Mouse (Mus musculus) naive thymus-derived CD4-positive, alpha-beta T cell, adult 2 months (primary cell): ENCODE data around the gene Ifi27l2a.
"Not testable (repeated sequence)": the region's sequence is repeated elsewhere in the genome, so short reads cannot be mapped to it uniquely, and the experiment has no call there.

ENCODE experiments used
- DNase-seq: peaks from one replicate; pipeline ENCODE4 v3.0.0-alpha.2; 2011; ENCODE audit warnings: low read depth

Ifi27l2a gene

DNA sequence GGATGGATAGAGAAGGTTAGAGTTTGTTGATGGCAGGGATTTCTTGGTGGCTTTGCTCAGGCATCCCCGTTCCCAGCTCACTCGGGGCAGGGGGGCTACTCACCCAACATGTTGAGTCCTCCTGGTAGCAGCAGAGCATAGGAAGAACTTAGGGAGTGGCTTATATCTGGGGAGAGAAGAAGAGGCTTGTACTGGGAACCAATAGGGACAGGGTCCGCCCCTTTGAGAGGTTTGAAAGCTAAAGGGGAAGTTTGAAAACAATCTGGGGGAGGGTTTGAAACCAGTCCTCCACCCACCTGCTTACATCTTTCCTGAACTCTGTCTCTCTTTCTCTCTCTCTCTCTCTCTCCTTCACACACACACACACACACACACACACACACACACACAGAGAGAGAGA lies at the start of gene Ifi27l2a:
TSS of gene Ifi27l2a (minus strand) at position 157 of the 400 bp plus-strand sequence.
- peak; percentile 80 for DNase-seq

DNA sequence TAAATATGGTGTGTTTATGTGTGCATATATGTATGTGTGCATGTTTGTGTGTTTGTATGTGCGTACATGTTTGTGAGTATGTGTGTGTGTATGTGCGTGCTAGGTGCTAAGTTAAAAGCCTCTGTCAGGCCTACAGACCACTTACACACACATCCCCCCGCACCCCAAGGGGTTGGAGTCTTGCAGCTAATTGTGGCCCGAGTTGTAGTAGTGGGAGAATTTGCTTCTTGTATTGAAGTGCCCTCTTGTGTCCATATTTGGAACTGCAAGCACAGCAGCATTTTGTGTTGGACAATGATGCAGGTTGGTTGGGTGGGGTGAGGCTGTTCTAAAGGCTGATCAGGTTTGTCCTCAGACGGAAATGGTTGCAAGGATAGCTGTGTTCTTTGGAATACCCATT lies 49.3 kb upstream of the Ifi27l2a start:
- DNase-seq, result peak; percentile 93

DNA sequence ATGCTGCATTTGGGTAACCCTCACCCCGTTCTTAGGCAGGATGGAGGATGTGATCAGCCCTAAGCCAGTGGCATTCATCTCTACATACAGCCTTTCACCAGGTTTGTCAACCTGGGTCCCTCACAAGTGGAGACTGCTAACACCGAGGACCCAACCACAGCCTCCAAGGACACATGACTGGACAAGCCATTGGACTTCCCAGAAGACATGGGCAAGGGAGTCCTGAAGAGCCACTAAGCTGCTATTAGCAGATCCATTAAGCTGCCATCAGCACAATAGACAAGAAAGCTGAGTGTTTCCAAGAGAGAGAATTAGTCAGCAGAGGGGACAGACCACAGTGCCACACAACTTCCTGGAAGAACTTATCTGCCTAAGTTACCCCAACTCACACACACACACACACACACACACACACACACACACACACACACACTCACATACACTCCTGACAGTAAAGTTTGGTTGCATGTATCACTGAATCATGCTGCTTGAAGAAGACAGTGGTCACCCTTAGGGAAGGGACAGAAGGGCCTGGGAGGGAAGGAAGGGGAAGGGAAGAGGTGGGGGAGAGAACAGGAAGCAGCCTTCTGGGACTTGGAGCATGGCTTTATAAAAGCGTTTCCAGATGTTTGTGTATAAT lies 47.7 kb upstream of the Ifi27l2a start:
- DNase-seq, result peak; percentile 12

DNA sequence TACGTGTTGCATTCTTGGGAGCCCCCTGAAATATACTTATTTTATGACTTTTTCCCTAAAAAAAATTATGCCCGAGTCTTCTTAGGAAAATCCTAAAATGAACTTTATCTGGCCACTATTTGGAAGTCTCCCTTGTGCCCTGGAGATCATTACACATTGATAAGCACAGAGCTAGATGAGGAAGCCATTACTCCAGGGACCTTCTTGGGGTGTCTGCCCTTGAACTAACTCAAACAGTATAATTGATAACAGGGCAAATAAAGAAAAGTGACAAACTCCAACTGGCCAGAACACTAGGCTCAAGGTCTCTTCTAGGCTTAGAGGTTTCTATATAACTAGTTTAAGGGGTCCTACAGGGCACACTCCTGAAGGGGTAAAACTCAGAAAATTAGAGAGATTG lies 44.3 kb upstream of the Ifi27l2a start:
- DNase-seq, result no peak

DNA sequence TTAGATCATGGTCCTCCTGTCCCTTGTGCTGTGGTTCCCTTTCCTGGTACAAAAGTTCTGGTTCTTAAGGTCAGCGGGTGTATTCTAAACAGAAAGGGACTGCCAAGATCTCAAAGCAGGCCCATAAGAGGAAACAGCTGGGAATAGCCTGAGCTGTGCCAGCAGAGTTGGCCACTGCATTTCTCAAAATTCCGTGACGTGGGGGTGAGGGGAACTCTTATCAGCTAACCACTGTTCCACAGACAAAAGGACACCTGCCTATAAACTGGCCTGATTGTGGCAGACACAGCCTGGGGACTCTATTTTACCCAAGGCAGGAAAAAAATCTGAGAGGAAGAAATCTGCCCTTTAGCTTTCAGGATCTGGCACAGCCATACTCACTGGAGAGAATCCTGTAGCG lies 43.8 kb upstream of the Ifi27l2a start:
- no peak for DNase-seq

DNA sequence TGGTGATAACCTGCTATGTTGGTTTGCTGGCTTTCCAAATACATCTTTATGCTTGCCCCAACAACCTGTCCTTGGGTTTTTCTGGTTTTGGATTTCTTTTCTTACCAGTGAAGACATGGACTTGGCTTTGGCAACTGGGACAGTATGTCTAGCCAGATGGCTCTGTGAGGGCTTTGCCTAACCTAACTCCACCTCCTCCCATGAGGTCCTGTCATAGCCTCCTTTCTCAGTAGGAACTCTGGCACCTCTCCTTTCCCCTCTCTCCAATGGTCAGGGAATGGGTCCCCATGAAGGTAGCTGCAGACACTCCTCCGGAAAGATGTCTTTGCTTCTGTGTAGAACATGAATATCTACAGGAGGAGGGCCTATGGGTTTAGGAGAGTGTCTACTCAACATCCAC lies 43.2 kb upstream of the Ifi27l2a start:
- DNase-seq, result no peak

DNA sequence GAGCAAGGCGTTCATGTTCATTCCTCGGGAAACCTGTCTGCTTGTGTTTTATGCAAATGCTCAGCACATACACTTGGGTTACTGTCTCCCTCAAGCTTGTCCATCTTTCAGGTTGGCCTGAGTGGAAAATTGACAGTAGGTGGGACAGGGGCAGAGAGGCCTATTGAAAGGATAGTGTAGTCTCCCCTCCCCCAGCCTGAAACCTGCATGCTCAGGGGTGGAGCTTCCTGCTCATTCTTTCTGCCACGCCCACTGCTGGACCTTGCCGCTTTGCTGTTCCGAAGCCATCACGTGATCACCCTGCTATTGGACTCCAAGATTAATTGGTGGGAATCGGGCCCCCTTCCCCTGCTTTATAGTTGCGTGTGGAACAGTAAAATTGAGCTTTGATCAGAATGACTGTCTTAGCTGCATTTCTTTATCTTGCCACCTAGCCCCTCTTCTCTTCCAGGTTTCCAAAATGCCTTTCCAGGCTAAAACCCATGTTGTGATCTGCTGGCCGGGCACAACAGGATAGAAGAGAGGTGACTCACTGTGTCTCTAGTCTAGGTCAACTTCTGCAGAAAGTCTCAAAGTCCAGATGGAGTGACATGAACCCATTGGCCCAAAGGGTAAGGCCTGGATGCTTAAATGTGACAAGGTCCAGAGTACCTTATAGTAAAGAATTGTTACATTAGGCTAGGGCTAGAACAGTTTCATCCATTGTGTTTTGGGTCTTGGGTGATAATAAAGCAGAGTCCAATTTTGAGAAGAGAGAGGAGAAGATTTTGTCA lies 40.9 kb upstream of the Ifi27l2a start:
- not testable (repeated sequence) for DNase-seq

DNA sequence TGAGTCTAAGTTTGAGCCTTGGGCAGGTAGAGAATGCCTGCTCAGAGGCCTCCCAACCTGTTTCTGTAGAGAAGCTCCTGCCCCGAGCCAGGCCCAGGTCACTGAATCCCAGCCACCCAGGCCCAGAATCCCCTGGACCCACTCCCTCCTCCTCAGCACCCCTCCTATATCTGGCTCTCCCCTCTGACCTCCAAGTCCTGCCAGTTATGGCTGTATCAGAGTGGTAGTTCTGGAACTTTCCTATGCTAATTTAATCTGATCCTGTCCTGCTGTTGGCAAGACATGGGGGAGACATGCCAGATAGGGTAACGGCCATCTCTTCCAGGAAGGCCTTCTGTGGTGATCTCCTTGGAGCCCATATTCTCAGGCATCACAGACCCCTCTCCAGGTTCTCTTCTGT lies 39.3 kb upstream of the Ifi27l2a start:
- DNase-seq, result no peak

DNA sequence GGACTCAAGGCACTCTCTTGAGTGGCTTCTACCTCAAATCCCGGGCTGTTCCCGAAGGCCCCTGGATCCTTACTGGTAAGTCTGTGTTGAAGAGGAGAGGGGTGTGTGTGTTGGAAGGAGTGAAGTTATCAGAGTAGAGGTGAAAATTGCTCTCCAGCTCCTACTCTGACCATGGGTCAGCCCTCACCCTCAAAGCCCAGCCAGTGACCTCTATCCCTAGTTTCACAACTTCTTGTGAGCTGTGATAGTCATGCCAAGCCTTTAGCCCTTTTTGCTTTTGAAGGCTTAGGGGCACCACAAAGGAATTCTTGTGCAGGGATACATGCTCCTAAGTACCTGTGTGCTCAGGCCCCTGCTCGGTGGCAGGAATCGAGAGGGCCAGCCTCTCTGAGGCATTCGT lies 38.2 kb upstream of the Ifi27l2a start:
- no peak for DNase-seq

DNA sequence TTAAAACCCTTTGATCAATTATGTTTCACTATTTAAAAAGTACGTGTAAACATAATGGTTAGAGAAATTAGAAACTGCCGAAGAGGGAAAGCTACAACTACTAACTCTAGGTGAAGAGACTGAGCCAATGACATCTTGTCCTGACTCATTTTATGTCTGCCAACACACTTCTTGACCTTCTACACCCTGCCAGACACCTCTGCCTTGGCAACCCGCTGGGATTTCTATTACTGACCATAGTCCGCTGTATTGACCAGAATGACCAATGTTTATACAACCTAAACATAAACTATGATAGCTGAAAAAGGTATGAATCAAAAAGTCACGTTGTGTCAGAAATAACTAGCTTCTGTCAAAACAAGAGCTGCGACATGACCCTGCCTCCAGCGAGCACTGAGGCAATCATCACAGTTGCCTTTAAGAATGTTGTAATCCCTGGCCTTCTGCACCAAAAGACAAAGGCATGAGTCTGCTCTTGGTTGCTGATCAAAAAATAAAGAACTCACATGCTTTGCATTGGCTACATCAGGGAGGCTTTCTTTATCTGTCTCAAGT lies 34.1 kb upstream of the Ifi27l2a start:
- no peak for DNase-seq

DNA sequence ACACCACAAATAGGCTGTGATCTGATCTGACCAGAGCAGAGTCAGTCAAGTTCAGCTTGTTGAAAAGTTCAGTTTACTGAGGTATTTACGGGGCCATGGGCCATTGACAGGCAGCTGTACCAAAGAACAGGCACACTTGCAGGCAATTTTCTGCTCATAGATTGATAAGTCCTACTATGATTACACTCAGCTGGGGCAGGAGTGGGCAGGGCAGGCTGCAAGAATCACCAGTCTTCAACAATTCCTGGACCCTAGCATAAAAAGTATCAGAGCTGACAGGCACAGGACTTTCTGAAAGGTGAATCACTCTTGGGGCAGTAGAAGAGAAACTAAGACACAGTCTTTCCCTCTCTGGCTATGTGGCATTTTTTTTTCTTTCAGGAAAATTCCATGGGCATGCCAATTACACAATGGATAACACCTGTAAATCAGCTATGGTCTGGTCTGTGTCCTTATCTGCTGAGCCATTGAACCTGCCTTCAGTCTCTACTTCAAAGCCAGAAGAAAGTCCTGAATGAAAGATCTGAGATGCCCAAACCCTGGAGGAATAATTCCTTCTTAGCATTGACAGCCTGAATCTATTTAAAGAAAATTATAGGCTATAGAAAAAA lies 33.4 kb upstream of the Ifi27l2a start:
- DNase-seq, result no peak

DNA sequence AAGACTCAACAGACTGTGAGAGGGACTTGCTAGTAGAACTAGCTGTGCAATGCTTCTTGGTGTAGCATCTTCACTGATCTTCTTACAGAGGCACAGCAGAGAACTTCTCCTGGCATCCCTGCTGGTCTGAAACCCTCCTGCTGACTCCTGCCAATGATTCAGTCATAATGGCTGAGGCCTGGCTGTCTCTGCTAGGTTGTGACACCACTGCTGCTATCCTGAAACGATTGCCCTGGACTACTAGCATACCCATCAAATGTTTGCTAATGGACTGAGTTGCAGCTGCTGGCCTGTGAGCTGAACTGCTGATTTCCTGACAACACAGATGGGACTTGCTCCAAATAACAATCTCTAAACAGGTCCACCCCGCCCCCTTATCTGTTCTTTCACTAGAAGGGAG lies 31.0 kb upstream of the Ifi27l2a start:
- no peak for DNase-seq

DNA sequence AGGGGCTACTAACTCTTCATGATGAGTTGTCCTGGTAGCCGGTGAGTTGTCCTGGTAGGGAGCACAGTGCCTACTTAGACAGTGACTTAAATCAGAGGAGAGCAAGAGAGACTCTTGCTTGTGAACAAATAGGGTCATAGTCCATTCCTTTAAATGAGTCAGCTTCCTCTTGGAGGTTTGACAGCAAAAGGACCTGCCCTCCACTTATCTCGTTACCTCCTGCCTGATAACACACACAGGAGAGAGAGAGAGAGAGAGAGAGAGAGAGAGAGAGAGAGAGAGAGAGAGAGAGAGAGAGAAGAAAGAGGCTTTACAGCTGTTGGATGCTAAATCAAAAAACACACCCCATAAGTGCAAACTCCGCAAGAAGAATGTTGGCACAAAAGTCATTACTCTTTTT lies 13.7 kb upstream of the Ifi27l2a start, which contains the start of gene Ifi27l2b:
TSS of gene Ifi27l2b (minus strand) at position 84 of the 400 bp plus-strand sequence.
- no peak for DNase-seq

DNA sequence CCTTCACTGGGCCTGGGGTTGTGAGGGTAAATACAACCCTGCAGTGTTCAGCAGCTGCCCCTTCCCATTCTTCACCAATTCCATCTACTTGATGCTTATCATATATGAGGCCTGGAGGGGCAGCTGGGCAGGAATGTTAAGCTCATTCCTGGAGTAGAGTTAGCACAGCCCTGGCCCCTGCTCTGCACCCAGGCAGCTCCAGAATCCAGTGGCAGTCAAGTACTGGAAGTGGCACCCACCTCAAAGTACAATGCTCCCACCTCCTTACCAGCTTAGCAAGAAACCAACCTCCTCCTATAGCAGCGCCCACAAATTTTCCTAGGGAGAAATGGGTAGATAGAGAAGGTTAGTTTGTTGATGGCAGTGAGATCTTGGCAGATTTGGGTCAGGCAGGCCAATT lies 13.2 kb upstream of the Ifi27l2a start:
- not testable (repeated sequence) for DNase-seq

DNA sequence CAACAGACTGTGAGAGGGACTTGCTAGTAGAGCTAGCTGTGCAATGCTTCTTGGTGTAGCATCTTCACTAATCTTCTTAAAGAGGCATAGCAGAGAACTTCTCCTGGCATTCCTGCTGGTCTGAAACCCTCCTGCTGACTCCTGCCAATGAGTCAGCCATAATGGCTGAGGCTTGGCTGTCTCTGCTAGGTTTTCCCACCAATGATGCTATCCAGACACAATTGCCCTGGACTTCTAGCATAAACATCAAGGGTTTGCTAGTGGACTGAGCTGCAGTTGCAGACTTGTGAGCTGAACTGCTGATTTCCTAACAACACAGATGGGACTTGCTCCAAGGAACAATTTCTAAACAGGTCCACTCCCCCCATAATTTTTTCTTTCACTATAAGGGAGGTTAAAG lies 9.9 kb upstream of the Ifi27l2a start:
- DNase-seq, result no peak

DNA sequence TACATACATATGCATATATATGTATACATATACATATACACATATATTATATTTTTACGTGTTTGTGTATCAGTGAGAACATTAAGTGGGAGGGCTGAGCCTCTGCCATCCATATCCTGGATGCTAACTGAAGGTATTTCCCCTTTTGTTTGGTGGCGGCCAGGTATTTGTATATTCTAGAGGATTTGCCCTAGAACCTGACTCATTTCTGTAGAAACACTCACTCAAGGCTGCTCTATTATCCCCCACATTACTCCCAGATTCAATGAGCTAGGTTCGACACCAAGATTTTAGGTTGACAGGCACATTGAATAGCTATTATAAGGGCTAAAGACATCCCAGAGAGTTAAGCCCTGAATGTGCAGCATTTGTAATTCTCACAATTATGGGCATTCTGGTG lies 1.6 kb upstream of the Ifi27l2a start:
- DNase-seq, result no peak

DNA sequence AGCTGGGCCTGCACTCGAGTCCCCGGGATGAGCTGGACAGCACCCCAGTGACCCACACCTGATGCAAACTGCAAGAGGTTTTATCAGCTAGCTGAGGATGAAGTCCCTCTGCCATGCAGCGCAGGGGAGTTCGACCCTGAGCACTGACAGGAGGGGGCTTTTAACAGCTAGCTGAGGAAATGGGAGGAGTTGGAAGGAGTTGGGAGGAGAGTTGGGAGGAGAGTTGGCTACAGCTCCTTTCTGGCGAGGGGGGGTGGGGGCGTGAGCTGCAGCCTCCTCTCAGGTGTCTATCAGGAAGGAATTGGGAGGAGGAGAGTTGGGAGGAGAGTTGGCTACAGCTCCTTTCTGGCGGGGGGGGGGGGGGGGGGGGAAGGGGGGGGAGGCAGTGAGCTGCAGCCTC lies 781 bp upstream of the Ifi27l2a start:
- not testable (repeated sequence) for DNase-seq

DNA sequence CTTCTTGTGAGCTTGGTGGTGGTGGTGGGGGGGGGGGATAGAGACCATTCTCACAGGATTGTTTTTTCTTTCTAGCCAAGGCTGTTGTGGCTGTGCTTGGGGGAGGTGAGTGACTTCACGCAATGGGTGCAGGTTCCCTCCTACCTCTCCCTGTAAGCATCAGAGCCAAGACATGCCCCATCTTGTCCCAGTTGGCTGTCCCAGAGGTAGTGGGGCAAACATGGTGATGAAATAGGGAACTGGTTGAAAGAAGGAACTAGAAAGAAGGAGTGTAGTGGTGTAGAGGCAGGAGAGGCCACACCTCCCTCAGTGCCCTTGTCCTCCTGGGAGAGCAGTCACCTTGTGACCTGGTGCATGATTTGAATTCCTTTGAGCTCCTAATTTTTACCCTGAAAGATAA lies 5.9 kb downstream of the Ifi27l2a start:
- no peak for DNase-seq

DNA sequence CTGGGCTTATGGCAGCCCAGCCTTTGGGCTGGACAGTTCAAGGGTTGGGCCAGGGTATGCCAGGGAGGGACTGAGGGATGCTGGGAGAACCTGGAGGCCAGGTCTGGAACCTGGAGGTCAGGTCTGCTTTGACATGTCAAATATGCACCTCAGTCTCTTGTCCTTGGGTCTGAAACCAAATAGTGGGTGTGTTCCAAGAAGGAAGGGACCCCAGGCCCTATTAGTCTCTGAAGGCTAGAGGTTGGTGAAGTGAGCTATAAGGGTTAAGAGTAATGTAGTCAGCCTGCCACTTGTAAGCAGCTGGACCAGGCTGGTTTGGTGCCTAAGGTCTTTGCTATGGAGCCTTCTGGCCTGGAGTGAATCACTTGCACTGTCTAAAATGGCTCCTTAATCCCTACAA lies 8.6 kb downstream of the Ifi27l2a start:
- DNase-seq, result peak; percentile 34

DNA sequence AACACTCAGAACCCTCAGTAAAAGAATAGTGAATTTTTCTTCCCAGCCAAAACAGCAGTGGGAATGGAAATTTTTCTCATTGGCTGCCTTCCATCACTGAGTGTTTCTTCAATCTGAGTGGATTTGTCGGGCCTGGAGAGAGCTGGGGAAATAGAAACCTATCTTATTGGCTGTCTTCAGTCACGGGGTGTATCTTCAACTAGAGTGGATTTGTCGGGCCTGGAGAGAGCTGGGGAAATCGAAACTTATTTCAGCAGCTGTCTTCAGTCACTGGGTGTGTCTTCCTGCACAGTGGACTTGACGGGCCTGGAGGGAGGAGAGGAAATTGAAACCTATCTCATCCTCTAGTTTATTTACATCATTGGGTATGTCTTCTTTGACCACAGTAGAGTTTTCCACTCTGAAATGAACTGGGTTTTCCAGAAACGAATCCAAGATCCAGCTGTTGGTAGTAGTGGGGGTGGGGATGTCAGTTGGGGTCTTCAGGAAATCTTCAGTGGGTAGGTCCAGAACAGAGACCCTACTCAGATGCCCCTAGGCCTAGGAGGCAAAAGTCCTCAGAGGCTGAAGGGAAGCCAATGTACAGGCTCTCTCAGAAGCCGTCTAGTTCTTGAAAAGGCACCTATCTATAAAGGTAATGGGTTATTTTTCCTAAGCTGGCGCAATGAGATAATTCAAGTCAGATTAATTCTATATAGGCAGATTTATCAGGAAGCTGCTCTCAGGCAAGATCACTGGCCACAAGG lies 9.3 kb downstream of the Ifi27l2a start, which contains the start of gene Ifi27:
TSS of gene Ifi27 (plus strand) at position 226 of the 746 bp plus-strand sequence.
- DNase-seq, result peak; percentile 90

DNA sequence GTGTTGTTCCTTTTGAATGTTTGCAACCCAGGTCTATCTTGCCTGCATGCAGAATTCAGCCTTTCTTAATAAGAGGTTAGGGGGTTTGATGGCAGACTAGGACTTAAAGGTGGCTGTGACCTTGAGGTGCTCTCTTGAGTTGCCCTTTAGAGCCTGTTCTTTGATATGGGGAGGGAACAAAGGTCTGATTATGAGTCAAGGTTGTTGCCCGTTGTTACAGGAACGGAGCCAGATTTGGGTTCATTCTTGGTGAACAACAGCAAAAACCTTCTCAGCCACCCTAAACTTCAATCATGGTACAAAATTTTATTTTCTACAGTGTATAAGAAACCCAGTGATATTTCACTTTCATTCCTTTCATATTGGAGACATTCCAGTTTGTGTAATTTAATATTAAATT lies 10.1 kb downstream of the Ifi27l2a start:
- peak; percentile 38 for DNase-seq

DNA sequence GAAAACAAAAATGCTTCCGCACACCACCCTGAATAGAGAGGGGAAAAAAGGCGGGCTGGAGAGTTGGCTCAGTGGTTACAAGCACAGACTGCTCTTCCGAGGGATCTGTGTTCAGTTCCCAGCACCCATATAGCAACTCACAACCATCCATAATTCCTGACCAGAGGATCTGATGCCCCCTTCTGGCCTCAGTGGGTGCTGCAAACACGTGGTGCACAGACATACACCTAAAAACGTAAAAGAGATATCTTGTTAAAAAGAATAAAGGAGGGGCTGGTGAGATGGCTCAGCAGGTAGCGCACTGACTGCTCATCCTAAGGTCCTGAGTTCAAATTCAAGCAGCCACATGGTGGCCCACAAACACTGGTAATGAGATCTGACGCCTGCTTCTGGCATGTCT lies 16.8 kb downstream of the Ifi27l2a start:
- DNase-seq, result peak; percentile 26
